Mouse (Mus musculus) G1E (cell line): ENCODE results near the gene Dus4l. TPM values are rescaled to one million over a fixed set of nuclear protein-coding genes. Genes with fewer than 3 reads are reported as not detected.
A peak's percentile ranks its signal among the peaks of the same experiment; 100 is the strongest.

Source experiments
- ATAC-seq: 2 replicates; pipeline ENCODE4 v1.8.0; 2016; ENCODE audit warnings: mild to moderate bottlenecking; ENCODE audit not compliant: insufficient number of reproducible peaks, poor library complexity, low FRiP score, severe bottlenecking; ENCODE audit errors: extremely low read depth
- DNase-seq: peaks from one replicate; pipeline ENCODE4 v3.0.0; 2012; ENCODE audit warnings: low spot score
- H3K27me3 ChIP-seq: 2 replicates; pipeline ENCODE4 v1.6.1; 2012; ENCODE audit warnings: mild to moderate bottlenecking, low read length, inconsistent platforms; ENCODE audit not compliant: insufficient read depth
- H3K36me3 ChIP-seq: replicated peaks from 2 replicates; pipeline ENCODE3; 2012; ENCODE audit warnings: mild to moderate bottlenecking, inconsistent platforms
- H3K4me1 ChIP-seq: 2 replicates; pipeline ENCODE4 v1.6.1; 2012; ENCODE audit warnings: low read depth, low read length, inconsistent platforms, mixed read lengths; ENCODE audit not compliant: insufficient read depth
- H3K4me3 ChIP-seq: 2 replicates; pipeline ENCODE4 v1.5.1; 2012; ENCODE audit warnings: low read depth, mild to moderate bottlenecking, inconsistent platforms, low read length, moderate library complexity, mixed read lengths
- H3K9me3 ChIP-seq: replicated peaks from 2 replicates; pipeline ENCODE4 v1.6.1; 2012; ENCODE audit warnings: inconsistent platforms
- CTCF ChIP-seq: IDR thresholded peaks from 2 replicates; pipeline ENCODE4 v1.5.1; 2012; ENCODE audit warnings: low read depth, low read length, inconsistent platforms, mixed read lengths
- GATA1 ChIP-seq: IDR thresholded peaks from 2 replicates; pipeline ENCODE4 v1.6.1; 2012; ENCODE audit warnings: borderline replicate concordance, low read length, inconsistent platforms, mixed read lengths
- GATA2 ChIP-seq: IDR thresholded peaks from 2 replicates; pipeline ENCODE4 v1.6.1; 2012; ENCODE audit warnings: low read depth, low read length, inconsistent platforms, borderline replicate concordance
- POLR2AphosphoS5 ChIP-seq: IDR thresholded peaks from 2 replicates; pipeline ENCODE4 v1.6.1; 2012; ENCODE audit warnings: low read depth, low read length, inconsistent platforms; ENCODE audit not compliant: insufficient replicate concordance
- TAL1 ChIP-seq: conservative IDR thresholded peaks from 2 replicates; pipeline ENCODE4 v1.6.1; 2012; ENCODE audit warnings: low read depth, low read length, inconsistent platforms, mixed read lengths
- polyA plus RNA-seq: library from polyadenylated mRNA; stranded (reverse); fragments of >175 nt; gene quantifications from 2 replicates; pipeline ENCODE4 v1.2.3, GENCODE M21; 2012
- total RNA-seq, 2 experiments: library from RNA; stranded (forward) in 1 of 2; stranded (reverse) in 1 of 2; fragments of 200-1000 nt in 1 of 2; fragments of >200 nt in 1 of 2; fragmentation: Nextera tagmentation in 1 of 2; gene quantifications; 2 replicates each; pipeline ENCODE4 v1.2.3; 2014 to 2017

The Dus4l gene
- total and polyA plus RNA-seq, 3 experiments, result 6.7 to 30.0 (median 16.0) TPM

DNA sequence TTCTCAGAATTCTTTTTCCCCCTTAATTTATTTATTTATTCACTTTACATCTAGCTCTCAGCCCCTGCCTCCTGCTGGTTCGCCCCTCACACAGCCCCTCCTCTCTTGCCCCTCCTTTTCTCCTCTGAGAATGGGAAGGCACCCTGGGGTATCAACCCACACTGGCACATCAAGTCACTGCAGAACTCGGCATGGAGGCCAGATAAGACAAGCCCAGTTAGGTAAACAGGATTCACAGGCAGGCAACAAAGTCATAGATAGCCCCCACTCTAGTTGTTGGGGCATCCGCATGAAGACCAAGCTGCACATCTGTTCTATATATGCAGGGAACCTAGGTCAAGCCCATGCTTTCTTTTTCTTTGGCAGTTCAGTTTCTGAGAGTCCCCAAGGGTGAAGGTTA is 12.6 kb upstream of the Dus4l start:
- no peak for DNase-seq

DNA sequence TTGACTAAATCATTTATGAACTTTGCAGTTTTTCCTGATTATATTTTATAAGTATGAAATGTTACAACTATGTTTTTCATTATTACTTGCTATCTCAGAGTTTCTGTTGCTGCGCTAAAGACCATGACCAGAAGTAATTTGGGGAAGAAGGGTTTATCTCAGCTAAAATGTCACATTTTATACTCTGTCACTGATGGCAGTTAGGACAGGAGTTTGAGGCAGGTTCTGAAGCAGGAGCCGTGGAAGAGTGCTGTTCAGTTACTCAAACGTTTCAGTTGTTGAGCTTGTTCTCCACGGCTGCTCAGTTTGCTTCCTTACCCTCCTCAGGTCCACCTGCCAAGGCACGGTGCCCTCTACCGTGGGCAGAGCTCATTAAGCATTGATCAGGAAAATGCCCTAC is 11.4 kb upstream of the Dus4l start:
- Histone ChIP-seq H3K36me3 (peaks cover 79% of the 10 kb centered on the region), H3K9me3 (no peaks in the 10 kb centered on the region; the same call in 1 of the 2 replicates), H3K4me3 (no peak overlapping the region), H3K4me1 (no peaks in the 10 kb centered on the region), H3K27me3 (no peaks in the 10 kb centered on the region)
- DNase-seq (no peak), ATAC-seq (no peak)
- TF ChIP-seq GATA1 (no peak), POLR2AphosphoS5 (no peak), CTCF (no peak), GATA2 (no peak), TAL1 (no peak)

More for the DNA sequence above, 12.6 kb upstream of the Dus4l start:
- no peak for ATAC-seq
- TF ChIP-seq POLR2AphosphoS5, result no peak
- TF ChIP-seq TAL1, result no peak
- no peak for TF ChIP-seq GATA1
- no peak for TF ChIP-seq GATA2
- TF ChIP-seq CTCF, result no peak
- peaks cover 81% of the 10 kb centered on the region for H3K36me3 ChIP-seq
- no peaks in the 10 kb centered on the region; the same call in 1 of the 2 replicates for H3K9me3 ChIP-seq
- H3K4me3 ChIP-seq, result no peak overlapping the region
- no peaks in the 10 kb centered on the region for H3K4me1 ChIP-seq
- no peaks in the 10 kb centered on the region for H3K27me3 ChIP-seq

DNA sequence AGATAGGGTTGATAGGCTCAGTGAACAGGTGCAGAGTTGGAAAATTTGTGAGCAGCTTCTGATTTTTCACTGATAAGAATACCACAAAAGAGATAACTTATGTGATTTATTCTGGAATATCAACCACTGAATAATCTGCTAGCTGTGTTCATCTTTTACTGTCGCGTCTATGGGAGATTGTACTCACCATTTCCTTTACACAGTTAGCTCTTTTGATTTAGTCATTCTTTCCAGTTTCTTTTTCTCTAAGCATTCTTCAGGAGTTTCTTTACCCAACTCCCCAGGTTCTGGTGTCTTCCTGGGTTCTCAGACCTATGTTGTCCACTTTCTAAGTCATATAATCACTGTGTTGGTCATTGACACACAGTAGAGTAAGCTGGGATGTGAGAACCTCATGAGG is 2.2 kb upstream of the Dus4l start:
- peaks cover 27% of the 10 kb centered on the region for H3K4me1 ChIP-seq
- no peaks in the 10 kb centered on the region for H3K9me3 ChIP-seq
- H3K36me3 ChIP-seq, result peaks cover 25% of the 10 kb centered on the region
- TF ChIP-seq GATA1, result no peak
- TF ChIP-seq TAL1, result no peak
- TF ChIP-seq CTCF, result no peak
- TF ChIP-seq POLR2AphosphoS5, result no peak
- TF ChIP-seq GATA2, result no peak
- H3K4me3 ChIP-seq, result no peak overlapping the region
- no peaks in the 10 kb centered on the region for H3K27me3 ChIP-seq
- DNase-seq (no peak), ATAC-seq (no peak)

DNA sequence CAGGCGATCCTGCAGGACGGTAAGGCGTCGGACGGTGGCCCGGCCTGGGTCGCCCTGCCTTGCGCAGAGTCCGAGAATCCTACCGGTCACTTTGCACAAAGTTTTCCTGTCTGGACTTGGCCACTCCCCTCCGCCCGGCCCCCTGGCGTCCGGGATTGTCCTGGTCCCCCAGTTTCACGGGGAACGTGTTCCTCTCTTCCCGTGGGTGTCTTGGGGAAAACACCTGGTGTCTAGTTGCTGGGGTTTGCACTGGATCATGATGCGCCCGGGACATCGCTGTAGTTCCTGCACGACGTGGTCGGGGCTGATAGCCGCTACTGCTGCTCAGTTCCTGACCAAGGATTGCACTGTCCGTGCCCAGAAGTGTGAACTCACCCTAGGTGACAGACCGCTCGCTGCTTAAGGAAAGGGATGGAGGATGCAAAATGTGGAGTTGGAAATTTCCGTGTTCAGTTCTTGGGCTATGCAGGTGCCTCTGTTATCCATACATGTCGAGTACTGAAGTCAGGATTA is 395 bp upstream of the Dus4l start:
- Histone ChIP-seq H3K27me3 (no peaks in the 10 kb centered on the region), H3K9me3 (no peaks in the 10 kb centered on the region), H3K36me3 (peaks cover 29% of the 10 kb centered on the region), H3K4me3 (peak overlapping the region; percentile 80), H3K4me1 (peaks cover 27% of the 10 kb centered on the region)
- no peak for TF ChIP-seq TAL1
- no peak for TF ChIP-seq GATA2
- TF ChIP-seq CTCF, result 0 out of 2 replicates have a peak, but pooled peaks have one; percentile 7
- TF ChIP-seq GATA1, result no peak
- no peak for TF ChIP-seq POLR2AphosphoS5
- DNase-seq (peak; percentile 62), ATAC-seq (peak; percentile 32; the same call in 1 of the 2 replicates)

DNA sequence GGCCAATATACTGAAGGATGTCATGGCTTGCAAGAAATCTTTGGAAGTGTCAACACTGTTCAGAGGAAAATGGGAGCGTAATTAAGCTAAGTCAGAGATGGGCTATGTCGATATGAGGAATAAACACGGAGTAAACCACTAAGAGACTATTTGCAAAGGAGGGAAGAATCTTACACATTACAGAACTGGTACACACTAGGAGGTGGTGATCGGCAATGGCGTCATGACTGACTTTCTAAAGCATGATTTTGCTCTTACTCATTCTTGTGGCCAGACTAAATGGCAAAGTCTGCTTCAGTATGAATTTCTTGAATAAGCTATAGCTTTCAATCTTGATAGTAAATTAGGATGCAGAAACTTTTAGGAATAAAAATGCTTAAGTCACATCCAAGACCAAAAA is 1.0 kb downstream of the Dus4l start:
- ATAC-seq, result no peak

DNA sequence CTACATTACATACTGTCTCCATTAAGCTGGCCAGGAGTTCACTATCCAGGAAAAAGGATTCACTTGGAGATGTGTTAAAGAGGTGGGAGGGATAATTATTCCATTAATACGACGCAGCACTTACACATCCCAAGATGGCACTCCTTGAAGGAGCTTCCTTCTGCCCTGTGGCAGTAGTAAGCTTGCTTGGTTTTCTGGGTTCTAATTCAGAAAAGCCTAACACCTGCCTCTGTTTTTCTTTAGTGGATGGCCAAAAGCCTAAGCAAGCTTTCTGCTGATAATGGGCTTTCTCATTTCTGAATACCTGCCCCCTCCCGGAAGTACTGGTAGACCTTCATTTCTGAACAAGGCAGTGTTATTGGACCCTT is 19.4 kb downstream of the Dus4l start:
- H3K9me3 ChIP-seq, result no peaks in the 10 kb centered on the region
- peaks cover 30% of the 10 kb centered on the region for H3K4me1 ChIP-seq
- no peaks in the 10 kb centered on the region for H3K27me3 ChIP-seq
- ATAC-seq (no peak), DNase-seq (no peak)
- H3K36me3 ChIP-seq, result peaks cover 40% of the 10 kb centered on the region
- peak overlapping the region; percentile 77; the same call in 1 of the 2 replicates for H3K4me3 ChIP-seq
- TF ChIP-seq TAL1 (no peak), GATA1 (no peak), GATA2 (no peak), POLR2AphosphoS5 (no peak), CTCF (no peak)

More for the DNA sequence above, 1.0 kb downstream of the Dus4l start:
- TF ChIP-seq TAL1 (no peak), CTCF (no peak), GATA2 (no peak), POLR2AphosphoS5 (no peak), GATA1 (no peak)
- peak overlapping the region; percentile 80 for H3K4me3 ChIP-seq
- H3K36me3 ChIP-seq, result peaks cover 42% of the 10 kb centered on the region
- no peaks in the 10 kb centered on the region for H3K27me3 ChIP-seq
- peak; percentile 21 for DNase-seq
- H3K4me1 ChIP-seq, result peaks cover 24% of the 10 kb centered on the region
- H3K9me3 ChIP-seq, result no peaks in the 10 kb centered on the region
